Mouse (Mus musculus) lung, embryonic 15.5 days (tissue): ENCODE results near the gene Trmt2a. TPM values are rescaled to one million over a fixed set of nuclear protein-coding genes. Genes with fewer than 3 reads are reported as not detected.

Experiments
- ATAC-seq: fragments of 200-750 bp; cut with Nextera tagmentation; 2 replicates; pipeline ENCODE4 v1.8.0; 2017; ENCODE audit warnings: moderate number of reproducible peaks, borderline replicate concordance; ENCODE audit not compliant: low FRiP score, low TSS enrichment; ENCODE audit errors: extremely low read depth
- H3K27ac ChIP-seq: fragments of 300-500 bp; sonication (generic); 2 replicates; pipeline ENCODE4 v1.5.1; 2015; ENCODE audit warnings: moderate library complexity, mild to moderate bottlenecking, inconsistent platforms
- H3K27me3 ChIP-seq: fragments of 300-500 bp; sonication (generic); 2 replicates; pipeline ENCODE4 v1.6.1; 2015; ENCODE audit warnings: inconsistent platforms
- H3K36me3 ChIP-seq: fragments of 300-500 bp; sonication (generic); 2 replicates; pipeline ENCODE4 v1.6.1; 2015; ENCODE audit warnings: inconsistent platforms
- H3K4me1 ChIP-seq: fragments of 300-500 bp; sonication (generic); 2 replicates; pipeline ENCODE4 v1.6.1; 2015; ENCODE audit warnings: inconsistent platforms
- H3K4me2 ChIP-seq: fragments of 300-500 bp; sonication (generic); 2 replicates; pipeline ENCODE4 v1.6.1; 2015; ENCODE audit warnings: inconsistent platforms, mild to moderate bottlenecking, moderate library complexity
- H3K4me3 ChIP-seq: fragments of 300-500 bp; sonication (generic); 2 replicates; pipeline ENCODE4 v1.5.1; 2015; ENCODE audit warnings: mild to moderate bottlenecking, inconsistent platforms
- H3K9ac ChIP-seq: fragments of 300-500 bp; sonication (generic); 2 replicates; pipeline ENCODE4 v1.6.1; 2015; ENCODE audit warnings: inconsistent platforms
- H3K9me3 ChIP-seq: fragments of 300-500 bp; sonication (generic); 2 replicates; pipeline ENCODE4 v1.6.1; 2016; ENCODE audit warnings: inconsistent platforms
- WGBS: fragments of 180-500 bp; shearing (Covaris S2); methylation state at CpG from one replicate; pipeline ENCODE4 v1.1.7; 2015; 5-methylcytosine and 5-hydroxymethylcytosine counted together
- polyA plus RNA-seq: library from polyadenylated mRNA; unstranded; fragments of >200 nt; fragmentation: Nextera tagmentation; extraction: Ambion mirVana; gene quantifications from 2 replicates; pipeline ENCODE4 v1.2.1, GENCODE M21; 2015

The Trmt2a gene
- 103 and 106 TPM in 2 replicates for polyA plus RNA-seq

GRCm38 (mm10) chr16:18248433-18249363, at the start of gene Trmt2a, which contains the start of gene Ranbp1:
TSS of gene Trmt2a (plus strand) at chr16:18248679.
TSS of gene Ranbp1 (minus strand) at chr16:18248732.
- H3K9ac ChIP-seq = peak within 1 kb of the TSS; percentile 94
- WGBS = under 1% methylated on average over 98 of the region's 102 CpGs
- ATAC-seq = peak; percentile 96
- peaks cover 60% of the 10 kb centered on the region for H3K36me3 ChIP-seq
- peak within 1 kb of the TSS; percentile 95 for H3K4me3 ChIP-seq
- H3K27ac ChIP-seq = peak within 1 kb of the TSS; percentile 93
- H3K4me2 ChIP-seq = peak within 1 kb of the TSS; percentile 85
- no peaks in the 10 kb centered on the region for H3K9me3 ChIP-seq
- H3K4me1 ChIP-seq = peaks cover 32% of the 10 kb centered on the region
- no peaks in the 10 kb centered on the region for H3K27me3 ChIP-seq

GRCm38 (mm10) chr16:18200062-18200461, 48.4 kb upstream of the Trmt2a start:
- WGBS = 69% methylated on average over 2 of the region's 2 CpGs
- Histone ChIP-seq H3K4me2 (no peak overlapping the region), H3K4me1 (0 out of 2 replicates have a peak, but pooled peaks cover 1% of the 10 kb centered on the region), H3K4me3 (no peak overlapping the region), H3K36me3 (no peaks in the 10 kb centered on the region), H3K9me3 (no peaks in the 10 kb centered on the region), H3K9ac (no peak overlapping the region), H3K27me3 (no peaks in the 10 kb centered on the region), H3K27ac (no peak overlapping the region)
- ATAC-seq = no peak

GRCm38 (mm10) chr16:18201620-18202019, 46.9 kb upstream of the Trmt2a start:
- Histone ChIP-seq H3K36me3 (no peaks in the 10 kb centered on the region), H3K4me3 (no peak overlapping the region), H3K4me1 (no peaks in the 10 kb centered on the region), H3K27ac (no peak overlapping the region), H3K9ac (no peak overlapping the region), H3K4me2 (no peak overlapping the region), H3K27me3 (no peaks in the 10 kb centered on the region), H3K9me3 (no peaks in the 10 kb centered on the region)
- WGBS = 27% methylated on average over 1 of the region's 1 CpGs
- no peak for ATAC-seq

GRCm38 (mm10) chr16:18202061-18202460, 46.4 kb upstream of the Trmt2a start:
- Histone ChIP-seq H3K9me3 (no peaks in the 10 kb centered on the region), H3K4me1 (no peaks in the 10 kb centered on the region), H3K27me3 (no peaks in the 10 kb centered on the region), H3K36me3 (no peaks in the 10 kb centered on the region), H3K9ac (no peak overlapping the region), H3K4me3 (no peak overlapping the region), H3K4me2 (no peak overlapping the region), H3K27ac (no peak overlapping the region)
- ATAC-seq = no peak
- 89% methylated on average over 1 of the region's 1 CpGs for WGBS

GRCm38 (mm10) chr16:18203430-18204091, 44.9 kb upstream of the Trmt2a start:
- Histone ChIP-seq H3K9me3 (no peaks in the 10 kb centered on the region), H3K36me3 (no peaks in the 10 kb centered on the region), H3K27ac (no peak overlapping the region), H3K27me3 (no peaks in the 10 kb centered on the region), H3K4me3 (no peak overlapping the region), H3K4me2 (no peak overlapping the region), H3K4me1 (no peaks in the 10 kb centered on the region), H3K9ac (no peak overlapping the region)
- WGBS = 58% methylated on average over 7 of the region's 7 CpGs
- no peak for ATAC-seq

- peaks cover 5% of the 10 kb centered on the region; the same call in 1 of the 2 replicates for H3K4me1 ChIP-seq
- H3K4me3 ChIP-seq = no peak overlapping the region
- H3K27me3 ChIP-seq = no peaks in the 10 kb centered on the region
- H3K9ac ChIP-seq = no peak overlapping the region
- H3K27ac ChIP-seq = no peak overlapping the region
- no peaks in the 10 kb centered on the region for H3K36me3 ChIP-seq
- ATAC-seq = 0 out of 2 replicates have a peak, but pooled peaks have one; percentile 2
- no peaks in the 10 kb centered on the region for H3K9me3 ChIP-seq
- 23% methylated on average over 8 of the region's 8 CpGs for WGBS
- H3K4me2 ChIP-seq = no peak overlapping the region
Measured at GRCm38 (mm10) chr16:18210701-18211416, 37.6 kb upstream of the Trmt2a start.

GRCm38 (mm10) chr16:18211417-18212171, 36.9 kb upstream of the Trmt2a start:
- 0 out of 2 replicates have a peak, but pooled peaks have one; percentile 21 for ATAC-seq
- WGBS = 44% methylated on average over 10 of the region's 10 CpGs
- Histone ChIP-seq H3K27ac (no peak overlapping the region), H3K36me3 (no peaks in the 10 kb centered on the region), H3K4me3 (no peak overlapping the region), H3K27me3 (no peaks in the 10 kb centered on the region), H3K4me2 (no peak overlapping the region), H3K4me1 (peaks cover 5% of the 10 kb centered on the region; the same call in 1 of the 2 replicates), H3K9ac (no peak overlapping the region), H3K9me3 (no peaks in the 10 kb centered on the region)

- H3K27ac ChIP-seq = no peak overlapping the region
- H3K9ac ChIP-seq = no peak overlapping the region
- no peaks in the 10 kb centered on the region for H3K36me3 ChIP-seq
- no peaks in the 10 kb centered on the region for H3K9me3 ChIP-seq
- H3K4me1 ChIP-seq = peaks cover 5% of the 10 kb centered on the region; the same call in 1 of the 2 replicates
- WGBS = 44% methylated on average over 6 of the region's 6 CpGs
- no peak overlapping the region for H3K4me2 ChIP-seq
- no peak overlapping the region for H3K4me3 ChIP-seq
- ATAC-seq = no peak
- no peaks in the 10 kb centered on the region for H3K27me3 ChIP-seq
Measured at GRCm38 (mm10) chr16:18213689-18214088, 34.8 kb upstream of the Trmt2a start.

- H3K27ac ChIP-seq = no peak overlapping the region
- H3K4me2 ChIP-seq = no peak overlapping the region
- no peaks in the 10 kb centered on the region for H3K27me3 ChIP-seq
- no peak for ATAC-seq
- peaks cover 10% of the 10 kb centered on the region for H3K4me1 ChIP-seq
- H3K9ac ChIP-seq = no peak overlapping the region
- no peaks in the 10 kb centered on the region for H3K9me3 ChIP-seq
- H3K4me3 ChIP-seq = no peak overlapping the region
- WGBS = 69% methylated on average over 7 of the region's 7 CpGs
- no peaks in the 10 kb centered on the region for H3K36me3 ChIP-seq
Measured at GRCm38 (mm10) chr16:18214858-18215257, 33.6 kb upstream of the Trmt2a start.

- Histone ChIP-seq H3K4me2 (no peak within 1 kb of the TSS), H3K36me3 (peaks cover 1% of the 10 kb centered on the region; the same call in 1 of the 2 replicates), H3K27ac (no peak within 1 kb of the TSS), H3K4me3 (no peak within 1 kb of the TSS), H3K9me3 (no peaks in the 10 kb centered on the region), H3K9ac (no peak within 1 kb of the TSS), H3K4me1 (peaks cover 19% of the 10 kb centered on the region), H3K27me3 (no peaks in the 10 kb centered on the region)
- WGBS = 86% methylated on average over 4 of the region's 4 CpGs
- ATAC-seq = no peak
Measured at GRCm38 (mm10) chr16:18217579-18217978, 30.9 kb upstream of the Trmt2a start, which contains the start of gene Ccdc188. TSS of gene Ccdc188 (plus strand) at chr16:18217879.

GRCm38 (mm10) chr16:18218580-18218996, 29.9 kb upstream of the Trmt2a start:
- no peak for ATAC-seq
- no peak overlapping the region for H3K9ac ChIP-seq
- no peak overlapping the region for H3K4me3 ChIP-seq

More at GRCm38 (mm10) chr16:18218580-18218996, 29.9 kb upstream of the Trmt2a start:
- Histone ChIP-seq H3K27me3 (no peaks in the 10 kb centered on the region), H3K36me3 (peaks cover 12% of the 10 kb centered on the region; the same call in 1 of the 2 replicates), H3K4me2 (no peak overlapping the region), H3K9me3 (no peaks in the 10 kb centered on the region), H3K27ac (no peak overlapping the region), H3K4me1 (peaks cover 19% of the 10 kb centered on the region)
- WGBS = 69% methylated on average over 9 of the region's 9 CpGs
